Mouse (Mus musculus) heart, adult 8-10 months (tissue): ENCODE results near the gene Lrrc72. TPM values are rescaled to one million over a fixed set of nuclear protein-coding genes. Genes with fewer than 3 reads are reported as not detected.

Source experiments
- DNase-seq: peaks from one replicate; pipeline ENCODE4 v3.0.0; 2022; ENCODE audit warnings: low spot score
- total RNA-seq, 4 experiments: library from RNA; stranded (reverse); gene quantifications; 2 replicates each; pipeline ENCODE4 v1.2.4; 2022

Gene Lrrc72
- total RNA-seq, 4 experiments from 2014 or later, result not detected

- DNase-seq, result no peak
Measured at GRCm38 (mm10) chr12:36190343-36190742, 62.9 kb downstream of the Lrrc72 start.

- DNase-seq, result no peak
Measured at GRCm38 (mm10) chr12:36189610-36190009, 63.6 kb downstream of the Lrrc72 start.

- DNase-seq, result no peak
Measured at GRCm38 (mm10) chr12:36187081-36187480, 66.1 kb downstream of the Lrrc72 start.

- DNase-seq, result peak; percentile 72
Measured at GRCm38 (mm10) chr12:36182570-36182969, 70.6 kb downstream of the Lrrc72 start.

- no peak for DNase-seq
Measured at GRCm38 (mm10) chr12:36177227-36177626, 76.0 kb downstream of the Lrrc72 start.

GRCm38 (mm10) chr12:36165299-36165698 lies 87.9 kb downstream of the Lrrc72 start:
- no peak for DNase-seq

- DNase-seq, result no peak
Measured at GRCm38 (mm10) chr12:36164126-36164791, 88.9 kb downstream of the Lrrc72 start.

Other genes starting within 250 kb of the Lrrc72 start
- 10 to 100 TPM; 34.4 to 50.7 (median 42.6) TPM for gene Tspan13, start 210.9 kb downstream of the Lrrc72 start, total RNA-seq
- 10 to 100 TPM; 11.7 to 17.0 (median 14.3) TPM for gene Ankmy2, start 96.3 kb downstream of the Lrrc72 start, total RNA-seq
- gene Bzw2, start 95.3 kb downstream of the Lrrc72 start, total RNA-seq, result 100 to 1,000 TPM; 179 to 216 (median 198) TPM
- under 1 TPM; 0.14 to 0.44 (median 0.30) TPM for gene Sostdc1, start 60.7 kb upstream of the Lrrc72 start, total RNA-seq
- 1 to 10 TPM; 4.0 to 5.7 (median 4.9) TPM for gene Ispd, start 128.1 kb upstream of the Lrrc72 start, total RNA-seq
- gene D630036H23Rik, start 128.8 kb upstream of the Lrrc72 start, total RNA-seq, result 1 to 10 TPM in 2 of 4 experiments, under 1 TPM in 2; 0.60 to 2.7 (median 1.3) TPM